Mouse (Mus musculus) cerebellum, adult 9-11 months (tissue): ENCODE data around the gene Mpv17.

ENCODE experiments used
- DNase-seq: peaks from one replicate; pipeline ENCODE4 v3.0.0; 2022

Mpv17 gene

DNA sequence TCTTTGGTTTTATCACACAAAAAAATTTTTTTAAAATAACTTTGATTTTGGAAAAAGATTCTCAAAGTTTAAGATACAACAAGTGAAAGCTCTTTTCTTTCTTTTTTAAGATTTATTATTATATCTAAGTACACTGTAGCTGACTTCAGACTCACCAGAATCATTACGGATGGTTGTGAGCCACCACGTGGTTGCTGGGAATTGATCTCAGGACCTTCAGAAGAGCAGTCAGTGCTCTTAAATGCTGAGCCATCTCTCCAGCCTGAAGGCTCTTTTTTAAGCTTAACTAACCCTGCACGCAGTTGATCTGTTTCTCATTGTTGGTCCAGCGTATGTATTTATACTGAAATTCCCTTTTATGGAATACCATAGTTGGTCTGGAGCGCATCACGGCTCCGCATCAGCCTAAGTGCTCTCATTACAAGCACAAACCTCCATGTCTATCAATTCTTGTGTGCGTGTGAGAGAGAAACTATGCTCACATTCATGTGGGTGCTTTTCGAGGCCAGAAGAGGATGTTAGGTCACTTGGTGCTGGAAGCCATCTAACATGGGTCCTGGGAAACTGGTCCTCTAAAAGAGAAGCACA, 27.2 kb upstream of the Mpv17 start:
- DNase-seq: no peak

DNA sequence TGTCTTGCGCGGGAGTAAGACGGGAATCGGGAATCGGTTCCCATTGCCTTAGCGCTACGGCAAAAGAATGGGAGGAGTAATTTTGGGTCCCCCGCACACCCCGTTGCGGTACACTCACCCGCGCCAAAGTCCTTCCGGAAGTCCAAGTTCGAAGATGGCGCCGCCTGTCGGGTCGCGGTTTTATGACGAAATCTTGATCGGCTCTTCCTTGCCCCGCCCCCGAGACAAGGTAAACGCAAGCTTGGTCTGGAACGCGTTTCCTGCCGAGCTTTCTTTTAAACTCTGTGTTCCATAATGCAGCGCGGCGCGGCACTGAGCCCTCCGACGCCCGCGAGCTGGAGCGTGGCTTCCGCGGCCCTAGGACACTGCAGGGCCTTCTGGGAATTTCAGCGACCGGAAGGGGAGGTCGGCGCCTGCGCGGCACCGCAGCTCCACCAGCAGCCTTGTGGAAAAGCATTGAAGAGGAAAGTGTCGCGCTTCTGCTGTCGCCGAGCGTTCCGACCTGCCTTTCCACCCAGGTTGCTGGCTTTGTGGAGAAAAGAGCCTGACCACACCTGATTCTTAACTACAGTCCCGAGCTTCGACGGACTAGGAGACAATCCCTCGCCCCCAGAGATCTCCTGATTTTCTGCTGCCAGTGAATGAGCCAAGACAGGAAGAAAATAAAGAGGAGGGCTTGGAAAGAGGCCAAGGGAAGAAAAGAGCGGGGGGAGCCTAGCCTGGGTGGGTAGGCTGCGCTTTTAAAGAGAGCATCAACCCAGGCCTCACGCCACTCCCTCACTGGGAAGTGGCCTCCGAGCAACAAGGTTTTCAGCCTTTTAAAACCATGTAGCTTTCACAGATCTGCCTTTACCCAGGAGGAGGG, 25.9 kb upstream of the Mpv17 start, which contains the start of the genes Gm29609 and Gtf3c2:
TSS of gene Gm29609 (minus strand) at position 146 of the 865 bp plus-strand sequence.
TSS of gene Gtf3c2 (minus strand) at position 379 of the 865 bp plus-strand sequence.
- DNase-seq: peak; percentile 98

- no peak for DNase-seq
Observed at GRCm38 (mm10) chr5:31179301-31179765, 25.3 kb upstream of the Mpv17 start.

DNA sequence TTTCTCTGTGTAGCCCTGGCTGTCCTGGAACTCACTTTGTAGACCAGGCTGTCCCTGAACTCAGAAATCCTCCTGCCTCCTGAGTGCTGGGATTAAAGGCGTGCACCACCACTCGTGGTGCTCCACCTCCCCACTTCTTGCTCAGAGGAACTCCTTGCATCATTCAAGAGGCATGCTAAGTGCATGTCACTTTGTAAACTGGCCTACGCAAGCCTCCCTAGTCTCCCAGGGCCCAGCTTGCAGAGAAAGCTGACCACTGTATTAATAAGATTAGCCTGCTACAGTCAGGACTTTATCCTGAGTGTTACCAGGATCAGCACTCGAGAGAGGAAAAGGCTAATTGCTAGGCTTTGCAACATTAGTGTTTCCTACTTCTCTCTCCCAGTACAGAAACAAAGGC, 14.6 kb upstream of the Mpv17 start:
- DNase-seq: no peak

GRCm38 (mm10) chr5:31164878-31165277, 10.8 kb upstream of the Mpv17 start:
- no peak for DNase-seq

GRCm38 (mm10) chr5:31162462-31162861, 8.4 kb upstream of the Mpv17 start:
- DNase-seq: no peak

GRCm38 (mm10) chr5:31153516-31154151, 417 bp downstream of the Mpv17 start:
- no peak for DNase-seq

DNA sequence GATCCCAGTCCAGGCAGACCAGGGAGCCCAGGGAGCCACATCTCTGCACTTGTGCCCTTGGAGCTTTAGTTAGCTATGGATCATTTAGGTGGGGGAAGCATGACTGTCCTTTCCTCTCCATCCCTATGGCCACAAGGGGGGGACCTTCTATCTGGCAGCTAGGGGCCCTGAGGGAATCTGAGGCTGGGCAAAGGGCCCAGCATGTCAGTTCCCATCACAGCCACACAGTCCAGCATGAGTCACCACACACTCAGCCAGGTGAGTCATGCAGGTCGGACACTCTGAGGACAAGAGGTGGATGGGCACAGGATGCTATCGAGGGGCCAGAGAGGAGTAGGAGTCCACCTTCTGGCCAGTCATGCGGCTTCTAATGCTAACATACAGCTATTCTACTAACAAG, 2.3 kb downstream of the Mpv17 start:
- peak; percentile 68 for DNase-seq

- peak; percentile 31 for DNase-seq
Observed at GRCm38 (mm10) chr5:31149781-31150180, 4.3 kb downstream of the Mpv17 start.

DNA sequence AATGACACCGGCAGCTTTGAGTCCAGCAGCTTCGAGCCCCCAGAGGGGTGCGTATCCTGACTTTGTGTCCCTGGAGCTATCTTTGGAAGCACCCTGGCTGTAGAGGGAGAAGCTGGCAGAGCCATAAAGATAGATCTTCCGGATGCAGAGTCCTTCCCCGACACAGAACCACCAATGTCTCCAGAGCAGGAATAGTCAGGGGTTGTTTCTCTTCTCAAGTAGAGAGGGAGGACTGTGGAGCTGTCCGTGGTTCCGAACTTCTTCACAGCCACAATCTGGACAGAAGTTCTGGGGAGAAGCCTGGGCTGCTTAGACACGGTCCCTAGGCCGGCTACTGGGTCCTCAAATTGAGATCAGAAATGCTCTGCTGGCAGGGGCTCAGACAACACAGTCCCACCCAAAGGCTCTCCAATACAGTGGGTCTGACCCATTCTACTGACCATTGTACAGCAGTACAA, 15.1 kb downstream of the Mpv17 start:
- no peak for DNase-seq

- DNase-seq: no peak
Observed at GRCm38 (mm10) chr5:31138241-31138967, 15.6 kb downstream of the Mpv17 start, which contains the start of gene Ucn. TSS of gene Ucn (minus strand) at chr5:31138829.

GRCm38 (mm10) chr5:31137658-31138057, 16.4 kb downstream of the Mpv17 start:
- DNase-seq: no peak

GRCm38 (mm10) chr5:31136730-31137424, 17.2 kb downstream of the Mpv17 start:
- DNase-seq: no peak

- no peak for DNase-seq
Observed at GRCm38 (mm10) chr5:31126050-31126449, 28.0 kb downstream of the Mpv17 start.

DNA sequence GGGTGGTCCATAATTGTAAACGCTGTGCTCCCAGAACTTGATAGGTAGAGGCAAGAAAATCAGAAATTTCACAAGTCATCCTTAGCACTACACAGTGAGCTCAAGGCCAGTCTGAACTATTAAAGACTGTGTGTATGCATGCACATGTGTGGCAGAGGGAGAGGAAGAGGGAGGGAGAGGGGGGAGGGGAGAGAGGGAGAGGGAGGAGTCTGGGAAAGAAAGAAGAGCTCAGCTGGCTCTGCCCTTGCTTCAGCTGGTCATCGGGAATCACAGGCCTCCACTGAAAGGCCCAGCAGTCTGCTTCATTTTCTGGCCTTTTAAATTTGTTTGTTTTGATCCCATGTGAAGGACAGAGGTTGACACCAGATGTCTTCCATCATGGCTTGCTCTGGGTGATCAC, 30.6 kb downstream of the Mpv17 start:
- no peak for DNase-seq

DNA sequence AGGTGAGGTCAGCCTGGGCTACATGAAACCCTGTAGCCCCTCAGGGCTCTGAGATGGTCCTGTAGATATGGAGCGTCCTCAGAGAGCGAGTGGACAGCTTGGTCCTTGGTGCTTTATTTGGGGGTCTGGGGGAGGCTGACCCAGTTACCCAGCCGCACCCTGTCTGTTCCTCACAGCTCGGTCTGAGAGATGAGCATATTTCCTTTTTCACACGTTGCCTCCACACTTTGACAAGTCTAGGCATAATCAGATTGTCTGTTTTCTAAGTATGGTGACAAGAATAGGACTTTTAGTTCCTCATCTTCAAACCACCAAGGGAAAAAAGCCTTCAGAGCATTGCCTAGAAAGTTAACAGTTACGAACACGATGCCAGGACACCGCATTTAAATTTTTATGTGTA, 32.9 kb downstream of the Mpv17 start:
- no peak for DNase-seq

DNA sequence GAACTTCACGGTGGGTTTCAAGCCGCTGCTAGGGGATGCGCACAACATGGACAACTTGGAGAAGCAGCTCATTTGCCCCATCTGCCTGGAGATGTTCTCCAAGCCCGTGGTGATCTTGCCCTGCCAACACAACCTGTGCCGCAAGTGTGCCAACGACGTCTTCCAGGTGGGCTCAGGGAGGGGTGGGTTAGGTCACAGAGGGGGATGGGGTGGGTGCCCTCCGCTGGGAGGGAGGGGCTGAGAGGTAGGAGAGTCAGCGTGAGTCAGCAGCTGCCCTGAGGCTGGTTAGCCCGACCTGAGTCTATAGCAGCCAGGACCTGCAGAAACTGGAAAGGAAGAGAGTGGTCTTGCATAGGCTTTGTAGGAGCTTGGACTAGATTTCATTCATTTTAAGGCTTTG, 37.1 kb downstream of the Mpv17 start:
- DNase-seq: no peak

DNA sequence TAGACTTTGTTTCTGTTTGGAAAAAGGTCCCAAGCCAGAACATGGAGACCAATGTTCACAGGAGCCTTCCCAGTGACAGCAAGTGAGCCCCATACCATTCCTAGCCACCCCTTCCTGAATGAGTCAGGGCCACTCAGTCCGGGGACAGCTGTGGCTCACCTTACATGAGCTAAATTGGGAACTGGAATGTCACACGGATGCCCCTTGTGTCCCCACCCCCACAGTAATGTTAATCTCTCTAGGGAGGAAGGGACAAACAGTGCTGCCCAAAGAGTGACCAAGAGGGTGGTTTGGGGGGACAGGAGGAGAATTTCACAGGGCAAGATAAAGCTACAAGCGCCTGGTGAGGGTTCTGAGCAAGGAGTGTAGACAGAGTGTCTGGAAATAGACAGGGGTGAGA, 37.7 kb downstream of the Mpv17 start, which contains the start of gene Trim54:
TSS of gene Trim54 (plus strand) at position 359 of the 400 bp plus-strand sequence.
- DNase-seq: no peak

DNA sequence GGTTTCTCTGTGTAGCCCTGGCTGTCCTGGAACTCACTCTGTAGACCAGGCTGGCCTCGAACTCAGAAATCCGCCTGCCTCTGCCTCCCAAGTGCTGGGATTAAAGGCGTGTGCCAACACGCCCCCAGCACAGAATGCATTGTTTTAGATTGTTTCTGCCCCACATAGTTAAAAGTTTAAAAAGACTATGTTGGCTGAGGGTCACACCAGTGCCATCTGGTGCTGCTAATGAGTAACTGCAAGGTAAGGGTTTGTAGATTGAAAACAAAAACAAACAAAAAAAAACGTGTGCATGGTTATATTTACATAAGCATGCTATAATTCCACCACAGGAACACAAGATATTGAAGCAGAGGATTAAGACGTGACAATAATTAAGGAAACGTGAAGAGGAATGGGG, 43.3 kb downstream of the Mpv17 start:
- no peak for DNase-seq

DNA sequence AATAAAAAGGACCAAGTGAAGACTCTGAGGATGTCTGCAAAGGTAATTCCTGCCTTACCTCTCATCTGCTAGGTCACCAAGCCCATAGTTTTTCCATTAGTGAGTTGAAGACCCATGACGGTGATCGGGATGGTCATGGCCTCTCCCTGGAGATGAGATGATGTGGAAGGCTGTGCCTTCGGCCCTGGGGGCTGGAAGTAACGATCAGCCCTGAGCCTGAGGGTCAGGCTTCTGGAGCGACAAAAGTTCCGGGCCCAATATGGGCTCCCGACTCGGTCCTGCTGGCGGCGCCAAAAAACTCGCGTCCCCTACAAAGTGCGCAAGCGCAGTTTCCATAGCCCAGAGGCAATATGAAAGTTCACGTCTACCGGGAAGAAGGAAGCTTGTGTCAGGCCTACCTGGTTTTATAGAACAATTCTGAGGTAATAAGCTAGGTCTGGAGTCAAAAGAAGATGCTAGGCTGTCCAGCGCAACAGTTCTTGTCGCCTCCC, 46.0 kb downstream of the Mpv17 start, which contains the start of gene Slc30a3:
TSS of gene Slc30a3 (minus strand) at position 238 of the 491 bp plus-strand sequence.
- no peak for DNase-seq

GRCm38 (mm10) chr5:31105814-31106335, 48.2 kb downstream of the Mpv17 start, which contains the start of gene Dnajc5g:
TSS of gene Dnajc5g (plus strand) at chr5:31106285.
- no peak for DNase-seq
